Mouse (Mus musculus) megakaryocyte, embryonic 14.5 days (primary cell): ENCODE measurements around the gene Mageb18. TPM values are rescaled to one million over a fixed set of nuclear protein-coding genes. Genes with fewer than 3 reads are reported as not detected.
"Not testable (repeated sequence)": the region's sequence is repeated elsewhere in the genome, so short reads cannot be mapped to it uniquely, and the experiment has no call there.

Source experiments
- H3K27me3 ChIP-seq: replicated peaks from 2 replicates; pipeline ENCODE3; 2012; ENCODE audit warnings: inconsistent platforms
- H3K36me3 ChIP-seq: replicated peaks from 2 replicates; pipeline ENCODE3; 2012; ENCODE audit warnings: low read length, inconsistent platforms, mixed read lengths
- H3K4me1 ChIP-seq: 2 replicates; pipeline ENCODE4 v1.6.1; 2012; ENCODE audit warnings: inconsistent platforms
- H3K4me3 ChIP-seq: replicated peaks from 2 replicates; pipeline ENCODE3; 2012; ENCODE audit warnings: moderate library complexity, mild to moderate bottlenecking, inconsistent platforms
- H3K9me3 ChIP-seq: 2 replicates; pipeline ENCODE4 v1.6.1; 2012; ENCODE audit warnings: inconsistent platforms
- FLI1 ChIP-seq: IDR thresholded peaks from 2 replicates; pipeline ENCODE4 v1.6.1; 2012; ENCODE audit warnings: low read length, inconsistent platforms, mixed read lengths
- GATA1 ChIP-seq: IDR thresholded peaks from 3 replicates; pipeline ENCODE4 v1.6.1; 2012; ENCODE audit warnings: mixed read lengths, low read length, inconsistent platforms, borderline replicate concordance
- polyA plus RNA-seq: library from polyadenylated mRNA; stranded (reverse); fragments of >175 nt; gene quantifications from 2 replicates; pipeline ENCODE4 v1.2.3, GENCODE M21; 2012; ENCODE audit warnings: low replicate concordance; ENCODE audit not compliant: insufficient read depth

Gene Mageb18
- polyA plus RNA-seq = not detected in 2 replicates

- H3K36me3 ChIP-seq = no peaks in the 10 kb centered on the region
- TF ChIP-seq FLI1 (no peak), GATA1 (no peak)
- no peaks in the 10 kb centered on the region for H3K9me3 ChIP-seq
- H3K4me1 ChIP-seq = no peaks in the 10 kb centered on the region
- no peaks in the 10 kb centered on the region for H3K27me3 ChIP-seq
- H3K4me3 ChIP-seq = no peak within 1 kb of the TSS
Measured at GRCm38 (mm10) chrX:92599472-92599871, at the start of gene Mageb18. Gene Mageb18, minus strand, starts transcription at chrX:92599572.

GRCm38 (mm10) chrX:92612788-92613187 is 13.4 kb upstream of the Mageb18 start:
- no peaks in the 10 kb centered on the region for H3K36me3 ChIP-seq
- TF ChIP-seq GATA1 (no peak), FLI1 (no peak)
- H3K9me3 ChIP-seq = peaks cover 4% of the 10 kb centered on the region; the same call in 1 of the 2 replicates
- no peaks in the 10 kb centered on the region for H3K27me3 ChIP-seq
- no peak overlapping the region for H3K4me3 ChIP-seq
- H3K4me1 ChIP-seq = no peaks in the 10 kb centered on the region

GRCm38 (mm10) chrX:92610466-92610865 is 11.1 kb upstream of the Mageb18 start:
- Histone ChIP-seq H3K27me3 (no peaks in the 10 kb centered on the region), H3K36me3 (no peaks in the 10 kb centered on the region), H3K4me3 (no peak overlapping the region), H3K9me3 (peaks cover 4% of the 10 kb centered on the region; the same call in 1 of the 2 replicates), H3K4me1 (no peaks in the 10 kb centered on the region)
- TF ChIP-seq GATA1 (no peak), FLI1 (no peak)

GRCm38 (mm10) chrX:92597324-92597723 is 2.0 kb downstream of the Mageb18 start:
- no peaks in the 10 kb centered on the region for H3K9me3 ChIP-seq
- H3K36me3 ChIP-seq = no peaks in the 10 kb centered on the region
- no peak for TF ChIP-seq FLI1
- no peak for TF ChIP-seq GATA1
- H3K4me1 ChIP-seq = no peaks in the 10 kb centered on the region
- no peak overlapping the region for H3K4me3 ChIP-seq
- no peaks in the 10 kb centered on the region for H3K27me3 ChIP-seq

DNA sequence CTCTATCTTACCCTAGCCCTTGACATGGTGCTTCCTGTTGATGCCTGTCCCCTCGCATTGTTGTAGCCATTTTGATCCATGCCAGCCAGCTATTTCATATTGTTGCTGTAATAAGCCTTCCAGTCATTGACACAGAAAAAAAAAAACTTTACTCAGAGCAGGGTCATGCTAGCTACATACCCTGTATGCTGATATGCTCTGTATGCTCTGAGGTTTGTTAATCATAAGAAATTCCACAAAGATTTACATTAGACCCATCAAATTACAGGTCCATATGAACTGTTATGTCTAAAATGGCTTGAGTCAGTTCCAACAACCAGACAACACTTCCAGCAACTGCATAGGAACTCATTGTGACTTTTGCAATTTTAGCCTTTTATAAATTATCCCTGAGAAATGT is 71.5 kb downstream of the Mageb18 start:
- TF ChIP-seq GATA1 (no peak), FLI1 (no peak)
- Histone ChIP-seq H3K4me1 (no peaks in the 10 kb centered on the region), H3K4me3 (no peak overlapping the region), H3K27me3 (no peaks in the 10 kb centered on the region), H3K36me3 (no peaks in the 10 kb centered on the region), H3K9me3 (no peaks in the 10 kb centered on the region)

DNA sequence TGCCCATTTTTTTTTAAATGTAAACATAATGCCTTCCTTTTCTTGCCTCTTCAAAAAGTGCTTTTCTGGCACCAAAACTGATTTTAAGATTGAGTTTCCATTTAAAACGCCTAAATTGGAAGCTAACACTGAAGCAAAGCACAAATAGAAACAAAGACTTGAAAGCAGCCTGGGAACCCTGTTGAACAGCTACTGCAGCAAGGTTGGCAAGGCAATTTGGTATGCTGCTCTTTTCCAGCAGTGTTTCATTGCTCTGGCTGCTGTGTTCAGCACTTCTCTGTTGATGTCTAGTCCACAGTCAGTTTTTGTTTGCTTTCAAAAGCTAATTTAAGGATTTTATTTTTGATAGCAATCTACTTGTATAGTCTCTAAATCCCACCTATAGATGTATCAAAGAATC is 101.1 kb downstream of the Mageb18 start:
- no peaks in the 10 kb centered on the region for H3K27me3 ChIP-seq
- no peaks in the 10 kb centered on the region for H3K4me1 ChIP-seq
- no peak overlapping the region for H3K4me3 ChIP-seq
- TF ChIP-seq GATA1 (no peak), FLI1 (no peak)
- H3K9me3 ChIP-seq = no peaks in the 10 kb centered on the region
- H3K36me3 ChIP-seq = no peaks in the 10 kb centered on the region

- H3K9me3 ChIP-seq, H3K36me3 ChIP-seq, H3K4me3 ChIP-seq, H3K27me3 ChIP-seq, H3K4me1 ChIP-seq: not testable (repeated sequence)
Measured at GRCm38 (mm10) chrX:92489649-92490048, 109.7 kb downstream of the Mageb18 start, which contains the start of gene Gm5941. Gene Gm5941, plus strand, starts transcription at chrX:92489949.

GRCm38 (mm10) chrX:92464773-92465172 is 134.6 kb downstream of the Mageb18 start:
- no peak for TF ChIP-seq GATA1
- TF ChIP-seq FLI1 = no peak
- H3K4me1 ChIP-seq = peaks cover 10% of the 10 kb centered on the region; the same call in 1 of the 2 replicates
- no peaks in the 10 kb centered on the region for H3K9me3 ChIP-seq
- no peak overlapping the region for H3K4me3 ChIP-seq
- H3K36me3 ChIP-seq = no peaks in the 10 kb centered on the region
- H3K27me3 ChIP-seq = no peaks in the 10 kb centered on the region

DNA sequence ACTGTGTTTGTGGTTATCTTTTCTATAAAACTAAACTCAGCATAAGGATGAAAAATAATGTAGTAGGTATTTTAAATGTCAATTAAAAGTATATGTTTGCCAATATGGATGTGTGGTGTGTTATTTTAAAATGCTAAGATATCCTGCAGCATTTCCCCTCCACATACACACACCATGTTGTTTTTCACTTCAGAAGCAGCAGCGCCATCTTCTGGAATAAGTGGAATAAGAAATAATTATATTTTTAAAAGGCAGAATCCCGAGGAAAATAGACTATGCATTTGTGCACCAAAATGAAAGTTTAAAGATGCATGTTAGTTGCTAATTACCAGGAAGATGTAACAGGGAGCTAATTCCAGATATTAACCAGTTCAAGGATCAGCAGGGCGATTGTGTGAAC is 138.9 kb downstream of the Mageb18 start:
- Histone ChIP-seq H3K9me3 (no peaks in the 10 kb centered on the region), H3K4me1 (peaks cover 5% of the 10 kb centered on the region; the same call in 1 of the 2 replicates), H3K27me3 (no peaks in the 10 kb centered on the region), H3K4me3 (no peak overlapping the region), H3K36me3 (no peaks in the 10 kb centered on the region)
- TF ChIP-seq GATA1 (no peak), FLI1 (no peak)

GRCm38 (mm10) chrX:92387384-92387783 is 212.0 kb downstream of the Mageb18 start:
- H3K27me3 ChIP-seq = no peaks in the 10 kb centered on the region
- no peaks in the 10 kb centered on the region for H3K4me1 ChIP-seq
- no peaks in the 10 kb centered on the region for H3K9me3 ChIP-seq
- H3K4me3 ChIP-seq = no peak overlapping the region
- TF ChIP-seq GATA1 (no peak), FLI1 (no peak)
- H3K36me3 ChIP-seq = no peaks in the 10 kb centered on the region

GRCm38 (mm10) chrX:92342924-92343323 is 256.4 kb downstream of the Mageb18 start:
- TF ChIP-seq GATA1 (no peak), FLI1 (no peak)
- H3K9me3 ChIP-seq = no peaks in the 10 kb centered on the region
- H3K27me3 ChIP-seq = no peaks in the 10 kb centered on the region
- no peaks in the 10 kb centered on the region for H3K4me1 ChIP-seq
- no peak overlapping the region for H3K4me3 ChIP-seq
- no peaks in the 10 kb centered on the region for H3K36me3 ChIP-seq
